Comparison of ENCODE assay signal across 13 mouse cellular contexts in the genomic region with DNA sequence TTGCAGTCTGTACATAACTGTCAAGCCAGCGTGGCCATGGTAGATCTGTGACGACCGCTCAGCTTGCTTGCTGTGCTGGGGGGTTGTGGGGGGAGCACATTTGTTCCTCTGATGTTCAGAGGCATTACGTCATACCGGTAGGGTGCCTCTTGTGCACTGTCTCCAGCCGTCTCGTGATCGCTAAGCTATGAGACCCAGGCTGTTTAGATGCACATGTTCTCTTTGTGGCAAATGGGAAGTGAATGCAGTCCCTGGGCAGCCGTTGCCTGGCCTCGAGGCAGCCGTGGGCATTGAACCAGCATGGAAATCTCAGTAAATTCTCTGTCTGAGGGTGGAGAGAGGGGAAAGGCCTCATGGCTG. TPM values are rescaled to one million over a fixed set of nuclear protein-coding genes. Genes with fewer than 3 reads are reported as not detected.
DNase-seq lines count a peak whose midpoint lies in the region; ATAC-seq and TF ChIP-seq lines count a peak whose summit lies in the region.
"Had no signal": no experiment of that assay in that cellular context is flagged by ENCODE, and none has a peak within 500 bp of the region (broad histone marks: within the 10 kb centered on the region; RNA-seq: fewer than 3 reads in every experiment).

No protein-coding gene starts in this region.

- no peaks in the 10 kb centered on the region for H3K9me3 ChIP-seq in hindbrain, embryonic 12.5 days (replicated peaks)
- no peaks in the 10 kb centered on the region for H3K9me3 ChIP-seq in hindbrain, embryonic 10.5 days
- H3K9me3 ChIP-seq: embryonic facial prominence, embryonic 12.5 days; megakaryocyte, embryonic 14.5 days had no signal

- peaks cover 28% of the 10 kb centered on the region for H3K4me1 ChIP-seq in hindbrain, embryonic 12.5 days
- peaks cover 34% of the 10 kb centered on the region for H3K4me1 ChIP-seq in hindbrain, embryonic 10.5 days (replicated peaks)
- H3K4me1 ChIP-seq in bone marrow, adult 2 months (ENCODE audit: control insufficient read depth, insufficient read depth, low read length): peaks cover 14% of the 10 kb centered on the region

- H3K27me3 ChIP-seq in hindbrain, embryonic 12.5 days: no peaks in the 10 kb centered on the region
- H3K27me3 ChIP-seq in hindbrain, embryonic 10.5 days (ENCODE audit: insufficient read depth, poor library complexity, severe bottlenecking): no peaks in the 10 kb centered on the region
- H3K27me3 ChIP-seq: embryonic facial prominence, embryonic 12.5 days had no signal

- no peak overlapping the region for H3K4me2 ChIP-seq in hindbrain, embryonic 12.5 days (replicated peaks)
- H3K4me2 ChIP-seq: embryonic facial prominence, embryonic 12.5 days had no signal

- no peak overlapping the region for H3K9ac ChIP-seq in hindbrain, embryonic 12.5 days
- H3K9ac ChIP-seq: embryonic facial prominence, embryonic 12.5 days had no signal

- H3K4me3 ChIP-seq in hindbrain, embryonic 12.5 days: no peak overlapping the region
- no peak overlapping the region for H3K4me3 ChIP-seq in hindbrain, embryonic 10.5 days
- H3K4me3 ChIP-seq in bone marrow, adult 2 months (replicated peaks; ENCODE audit: control insufficient read depth, low read depth, low read length): no peak overlapping the region
- H3K4me3 ChIP-seq: embryonic facial prominence, embryonic 12.5 days; megakaryocyte, embryonic 14.5 days had no signal

- no peak for DNase-seq in hindbrain, embryonic 10.5 days (ENCODE audit: low spot score)
- DNase-seq in CD4-positive helper T cell, adult 2 months (ENCODE audit: low read depth, low spot score): peak; percentile 70
- peak; percentile 78 for DNase-seq in naive thymus-derived CD4-positive, alpha-beta T cell, adult 2 months (ENCODE audit: low read depth)
- no peak for DNase-seq in kidney, adult 8-10 months
- DNase-seq in gastrocnemius, postnatal 4 days (ENCODE audit: low spot score in 2 of 2): no peak
- DNase-seq: gastrocnemius, postnatal 14 days; kidney, postnatal 36 days; right cerebral cortex, postnatal 14 days had no signal

- 0 out of 2 replicates have a peak overlapping the region, but pooled peaks have one; percentile 3 for H3K27ac ChIP-seq in hindbrain, embryonic 12.5 days
- no peak overlapping the region for H3K27ac ChIP-seq in hindbrain, embryonic 10.5 days
- 0 out of 2 replicates have a peak overlapping the region, but pooled peaks have one; percentile 29 for H3K27ac ChIP-seq in bone marrow, adult 2 months (ENCODE audit: control insufficient read depth, insufficient read depth, low read depth, low read length, poor library complexity)
- H3K27ac ChIP-seq: embryonic facial prominence, embryonic 12.5 days had no signal

- peak; percentile 43; the same call in 1 of the 2 replicates for ATAC-seq in hindbrain, embryonic 12.5 days (ENCODE audit: low FRiP score)
- no peak for ATAC-seq in erythroid progenitor cell, adult 5-6 weeks (replicated peaks; ENCODE audit: low FRiP score, poor library complexity, severe bottlenecking)

- no peak for TF ChIP-seq CTCF in bone marrow, adult 2 months (IDR thresholded peaks at IDR 0.05; ENCODE audit: control insufficient read depth, insufficient read depth, low read length)

- TF ChIP-seq POLR2A in bone marrow, adult 2 months (IDR thresholded peaks at IDR 0.05; ENCODE audit: borderline replicate concordance, control insufficient read depth, low read depth, low read length): no peak

- 49% methylated on average over 11 of the region's 11 CpGs for WGBS in hindbrain, embryonic 12.5 days
- WGBS in hindbrain, embryonic 10.5 days: 67% methylated on average over 11 of the region's 11 CpGs
- WGBS in bone marrow, adult 2 months: 34% methylated on average over 11 of the region's 11 CpGs

- peaks cover 15% of the 10 kb centered on the region for H3K36me3 ChIP-seq in hindbrain, embryonic 12.5 days
- H3K36me3 ChIP-seq in hindbrain, embryonic 10.5 days: peaks cover 97% of the 10 kb centered on the region

RNA-seq across cellular contexts. Expression of gene Bcl2l11, which starts 27.7 kb away (rescaled TPM):
- polyA plus RNA-seq in hindbrain, embryonic 12.5 days (2016; fragmentation: Nextera tagmentation; extraction: Ambion mirVana): 26.3 and 30.5 TPM in 2 replicates
- 26.2 and 27.4 TPM in 2 replicates for polyA plus RNA-seq in hindbrain, embryonic 10.5 days (2016; fragmentation: Nextera tagmentation; extraction: Ambion mirVana)
- polyA plus RNA-seq in bone marrow, adult 2 months (2011; ENCODE audit: insufficient read depth, insufficient read length, low replicate concordance, missing spikeins): 7.6 and 10.2 TPM in 2 replicates
- 6.7 and 13.7 TPM in 2 replicates for total RNA-seq in erythroid progenitor cell, adult 5-6 weeks (2015; ENCODE audit: low replicate concordance)
- total RNA-seq in erythroid progenitor cell, adult 5-6 weeks (2017; ENCODE audit: low replicate concordance): 17.2 and 20.7 TPM in 2 replicates
- total RNA-seq in gastrocnemius, postnatal 4 days (2021): 10 to 100 TPM; 18.0 to 23.7 TPM

Comparison
In these comparisons a context has a peak if more than half of its experiments do, and no peak if none do; other contexts are left out.
1. DNase-seq: peak in CD4-positive helper T cell, adult 2 months (single experiment) and naive thymus-derived CD4-positive, alpha-beta T cell, adult 2 months (single experiment); none in hindbrain, embryonic 10.5 days (single experiment), kidney, adult 8-10 months (0 of 2) and gastrocnemius, postnatal 4 days (0 of 2).